Mouse (Mus musculus) adrenal gland, postnatal 36 days (tissue): ENCODE data around the gene Phf14. TPM values are rescaled to one million over a fixed set of nuclear protein-coding genes. Genes with fewer than 3 reads are reported as not detected.
"Not testable (repeated sequence)": the region's sequence is repeated elsewhere in the genome, so short reads cannot be mapped to it uniquely, and the experiment has no call there.

Source experiments
- DNase-seq, 2 experiments: peaks; one replicate each; pipeline ENCODE4 v3.0.0; 2021; ENCODE audit warnings: mixed read lengths in 1 of 2
- total RNA-seq, 2 experiments: library from RNA; stranded (reverse); gene quantifications; 2 replicates each; pipeline ENCODE4 v1.2.3; 2021

Phf14 gene
- total RNA-seq, 2 experiments from 2014 or later = 34.2 to 44.8 TPM

DNA sequence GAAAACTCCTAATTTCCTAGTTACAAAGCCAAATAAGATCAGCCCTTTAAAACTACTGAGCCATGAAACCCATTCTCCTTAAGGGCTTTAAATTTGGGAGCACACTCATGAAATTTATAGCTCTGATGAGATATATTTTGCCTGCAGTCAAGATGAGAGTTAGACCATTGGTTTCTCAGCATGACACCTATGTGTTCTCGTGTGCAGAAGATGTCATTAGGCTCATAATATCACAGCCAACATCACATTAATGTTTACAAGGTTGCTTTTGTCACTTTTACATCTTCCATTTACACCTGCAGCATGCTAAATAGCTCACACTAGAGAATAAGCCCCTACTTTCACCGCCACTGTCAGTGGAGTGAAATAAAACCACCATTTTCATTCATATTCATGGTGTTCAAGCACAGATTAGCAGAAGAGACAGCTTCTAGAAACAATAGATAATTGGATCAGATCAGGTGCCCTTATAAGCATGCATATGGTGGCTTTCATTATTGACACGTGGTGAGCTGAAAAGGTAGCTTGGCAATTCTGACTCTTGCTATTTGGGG is 181.9 kb downstream of the Phf14 start:
- no peak for DNase-seq

DNA sequence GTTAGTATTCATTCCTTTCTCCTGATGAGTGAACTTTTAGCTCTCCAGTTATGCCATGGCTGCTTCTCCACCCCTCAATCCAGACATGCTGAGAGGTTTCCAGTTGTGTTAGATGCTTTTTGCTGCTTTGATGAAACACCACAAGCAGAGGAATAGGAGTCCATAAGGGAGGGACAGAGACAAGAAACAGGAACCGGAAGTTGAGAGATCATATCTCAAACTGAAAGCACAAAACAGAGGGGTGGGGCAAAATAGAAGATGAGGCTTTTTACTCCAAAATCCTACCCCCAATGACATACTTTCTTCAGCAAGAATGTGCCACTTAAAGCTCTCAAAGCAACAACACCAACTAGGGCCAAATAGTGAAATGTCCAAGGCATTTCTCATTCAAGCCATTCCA is 188.1 kb downstream of the Phf14 start:
- no peak for DNase-seq

DNA sequence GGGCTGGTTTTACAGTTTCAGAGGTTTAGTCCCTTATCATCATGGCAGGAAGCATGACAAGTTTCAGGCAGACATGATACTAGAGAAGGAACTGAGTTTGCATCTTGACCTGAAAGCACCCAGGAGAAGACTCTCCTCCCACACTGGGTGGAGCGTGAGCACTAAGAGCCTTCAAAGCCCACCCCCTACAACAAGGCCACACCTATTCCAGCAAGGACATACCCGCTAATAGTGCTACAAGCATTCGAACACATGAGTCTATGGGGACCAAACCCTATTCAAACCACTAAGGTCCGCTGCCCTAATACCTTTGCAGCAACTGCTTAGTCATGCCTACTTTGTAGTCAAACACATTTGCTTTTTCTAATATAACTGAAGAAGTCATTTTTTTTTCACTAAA is 189.5 kb downstream of the Phf14 start:
- DNase-seq = no peak

DNA sequence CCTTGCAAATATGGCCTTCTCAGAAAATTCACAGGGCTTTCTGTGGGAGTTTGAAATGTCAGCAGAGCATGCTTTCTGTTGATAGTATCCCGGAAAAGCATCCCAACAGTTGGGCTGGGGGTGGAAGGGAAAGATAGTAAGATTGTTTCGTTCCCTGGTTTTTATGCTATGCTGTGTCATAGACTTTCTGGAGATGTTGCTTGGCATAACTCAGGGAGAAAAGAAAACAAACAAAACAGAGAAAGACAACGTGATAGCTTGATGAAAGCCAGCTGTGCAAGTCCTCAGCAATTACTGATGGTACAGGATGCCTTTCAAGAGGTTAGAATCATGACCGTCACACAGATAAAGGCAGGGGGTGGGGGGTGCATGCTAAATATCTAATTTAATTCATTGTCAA is 197.5 kb downstream of the Phf14 start:
- DNase-seq = no peak

DNA sequence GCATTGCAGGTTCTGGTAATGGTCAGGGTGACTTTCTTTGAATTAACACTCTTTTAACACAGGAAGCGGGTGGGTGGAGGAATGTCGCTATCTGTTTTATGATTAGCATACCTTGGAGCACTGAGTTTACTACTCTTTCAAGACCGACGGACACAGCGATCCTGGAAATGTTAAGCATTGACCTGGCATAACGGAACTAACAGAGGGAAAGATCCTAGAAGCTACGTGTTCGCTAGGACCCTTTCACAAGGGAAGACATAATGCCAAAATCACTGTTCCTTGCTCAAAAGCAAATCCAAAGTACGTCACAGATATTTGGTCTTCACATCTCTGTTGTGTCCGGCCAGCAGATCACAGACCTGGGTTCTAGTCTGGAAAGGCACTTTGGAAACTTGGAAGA is 199.7 kb downstream of the Phf14 start:
- DNase-seq = no peak

DNA sequence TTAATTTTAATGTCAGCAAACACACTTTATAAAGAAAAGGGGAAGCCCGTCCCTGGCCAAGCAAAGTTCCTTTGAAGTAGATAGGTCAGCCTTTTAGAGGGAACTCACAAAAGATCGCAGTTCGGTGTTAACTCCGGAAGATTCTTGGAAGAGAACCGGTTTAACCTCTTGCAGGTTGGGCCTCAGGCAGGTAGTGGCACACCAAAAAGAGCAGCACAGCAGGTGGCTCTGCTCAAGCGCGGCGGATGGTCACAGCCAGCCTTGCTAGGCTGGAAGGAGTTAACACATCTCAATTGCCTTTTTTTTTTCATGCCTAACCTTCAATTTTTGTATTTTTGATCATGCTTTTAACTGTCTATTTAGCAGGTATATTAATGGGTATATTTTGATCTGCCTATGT is 200.2 kb downstream of the Phf14 start:
- no peak for DNase-seq

DNA sequence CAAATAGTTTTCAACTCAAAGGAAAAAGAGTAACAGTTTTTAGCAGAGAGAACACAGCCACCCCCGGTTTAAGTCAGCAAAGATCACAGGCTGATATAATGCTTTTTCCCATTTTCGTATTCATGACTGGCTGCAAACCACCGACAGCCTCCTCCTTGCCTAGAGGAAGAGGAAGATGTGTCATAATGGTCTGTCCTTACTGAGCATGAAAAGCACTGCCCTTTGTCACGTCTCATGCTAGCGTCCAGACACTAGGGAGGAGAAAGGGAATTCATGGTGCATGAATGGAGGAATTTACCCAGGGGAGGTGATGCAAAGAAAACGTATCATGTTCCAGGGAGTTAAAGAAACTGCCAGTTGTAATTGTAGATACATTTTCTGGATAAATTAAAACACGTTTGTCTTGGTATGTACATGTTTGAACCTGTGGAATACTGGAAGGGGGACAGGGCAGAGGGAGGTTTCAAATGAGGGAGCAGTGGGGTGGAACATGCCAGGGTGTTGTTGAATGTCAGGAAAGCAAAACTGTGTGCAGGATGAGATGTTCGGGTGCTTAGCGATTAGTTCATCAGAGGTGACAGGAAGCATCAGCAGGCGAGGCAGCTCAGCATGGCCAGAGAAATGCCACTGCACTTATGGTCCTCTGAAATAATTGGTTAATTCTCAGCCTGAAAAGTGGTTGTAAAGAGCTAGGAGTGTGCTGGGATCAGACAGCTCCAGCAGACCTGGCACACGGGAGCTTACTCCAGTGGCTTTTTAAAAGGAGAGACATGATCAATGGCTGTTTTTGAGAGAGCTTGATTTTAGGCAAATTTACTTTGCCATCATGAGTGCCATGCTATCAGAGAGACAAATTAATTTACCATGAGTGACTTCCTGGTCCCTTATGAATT is 209.6 kb downstream of the Phf14 start:
- no peak for DNase-seq

DNA sequence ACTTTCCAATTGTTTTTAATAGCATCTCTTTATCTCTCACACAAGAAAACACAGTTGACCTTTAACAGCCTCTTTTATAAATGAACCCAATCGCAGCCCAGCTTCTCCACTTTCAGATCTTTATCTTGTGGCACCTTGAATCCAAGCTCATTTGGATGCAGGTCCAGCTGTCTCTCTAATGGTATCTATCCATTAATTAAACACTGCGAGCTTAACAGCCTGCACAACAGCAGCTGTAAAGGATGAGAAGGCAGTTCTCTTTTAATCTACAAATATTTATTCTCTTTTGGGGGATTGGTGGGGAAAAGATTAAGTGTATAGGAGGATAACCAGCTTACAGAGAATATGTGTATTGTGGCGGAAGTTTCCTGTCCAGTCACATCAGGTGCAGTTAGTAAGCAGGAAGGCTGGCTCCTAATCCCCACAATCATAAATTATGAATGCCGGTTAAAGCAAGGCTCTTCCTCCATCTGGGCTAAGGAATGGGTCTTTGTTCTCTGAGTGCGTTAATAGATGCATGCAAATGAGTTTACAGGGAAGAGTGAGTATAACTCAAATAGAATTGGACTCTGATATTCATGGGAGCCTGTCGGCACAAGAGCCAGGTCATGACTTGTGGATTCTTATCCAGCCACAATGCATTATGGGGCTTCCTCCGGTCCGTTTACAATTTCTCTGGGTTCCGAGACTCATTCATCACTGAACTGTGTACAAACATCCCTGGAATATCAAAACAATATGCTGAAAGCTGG is 210.4 kb downstream of the Phf14 start:
- DNase-seq = no peak

DNA sequence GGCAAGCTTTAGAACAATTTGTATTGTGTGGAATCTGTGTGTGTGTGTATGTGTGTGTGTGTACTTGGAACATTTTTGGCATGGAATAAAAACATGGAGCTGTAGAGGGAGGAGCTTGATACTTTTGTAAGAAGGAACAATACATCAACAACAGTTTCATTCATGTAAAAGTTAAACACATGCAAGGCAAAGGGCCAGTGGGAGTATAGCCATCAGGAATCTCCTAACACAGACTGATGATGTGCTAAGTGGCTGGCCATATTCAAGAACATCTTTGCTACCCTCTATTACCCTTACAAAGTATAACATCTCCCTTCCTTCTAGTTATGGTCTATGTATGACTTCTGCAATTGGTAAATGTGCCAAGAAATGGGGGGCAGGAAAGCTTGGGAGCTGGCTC is 215.2 kb downstream of the Phf14 start:
- no peak for DNase-seq

DNA sequence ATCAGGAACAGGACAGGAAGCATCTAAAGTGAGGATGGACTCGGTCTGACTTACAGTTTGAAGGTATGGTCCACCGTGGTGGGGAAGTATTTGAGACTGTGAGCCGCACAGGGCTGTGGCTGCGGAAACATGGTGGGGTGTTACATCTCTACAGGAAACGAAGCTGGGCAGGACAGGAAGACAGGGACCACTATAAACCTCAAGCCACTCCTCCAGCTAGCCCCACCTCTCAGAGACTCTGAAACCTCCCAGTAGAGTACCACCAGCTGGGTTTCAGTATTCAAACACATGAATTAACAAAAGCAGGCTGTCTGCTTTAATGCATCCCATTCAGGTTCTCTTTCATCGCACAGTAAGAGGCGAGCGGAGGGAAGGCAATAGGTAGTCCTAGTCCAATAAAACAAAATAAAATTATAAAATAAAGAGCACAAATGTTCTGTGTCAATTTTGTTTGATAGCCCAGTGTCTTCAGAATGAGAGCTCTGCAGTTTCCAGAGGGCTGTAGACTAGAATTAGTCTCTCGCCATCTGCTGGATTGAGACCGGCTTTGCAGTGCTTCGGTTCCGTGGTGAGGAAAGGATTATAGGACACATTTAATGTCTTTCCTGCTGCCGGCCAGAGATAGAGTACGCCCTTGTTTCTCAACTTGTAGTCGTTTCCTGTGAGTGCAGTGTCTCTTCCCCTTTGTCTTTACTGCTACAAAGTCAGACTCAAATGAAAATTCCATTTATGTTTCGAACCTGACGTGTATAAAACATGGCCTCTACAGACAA is 217.6 kb downstream of the Phf14 start:
- DNase-seq = peak; percentile 56 to 73

DNA sequence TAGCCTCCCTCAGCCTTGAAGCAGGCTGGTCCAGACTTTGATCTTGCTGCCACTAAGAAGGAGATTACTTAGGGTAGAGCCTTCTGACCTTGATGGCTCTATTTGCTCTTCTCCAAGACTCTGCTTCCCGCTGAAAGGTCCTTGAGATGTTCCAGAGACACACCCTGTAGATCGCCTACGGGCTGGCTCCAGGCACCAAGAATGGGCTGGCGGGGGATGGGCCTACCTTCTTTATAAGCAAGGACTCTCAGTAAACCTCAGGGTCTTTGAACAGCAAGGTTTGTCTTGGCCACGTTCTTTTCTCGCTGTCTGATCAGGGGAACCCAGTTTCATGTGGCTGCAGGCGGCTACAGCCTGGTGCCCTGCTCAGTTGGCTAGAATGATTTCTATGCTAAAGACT is 219.0 kb downstream of the Phf14 start:
- not testable (repeated sequence) for DNase-seq

DNA sequence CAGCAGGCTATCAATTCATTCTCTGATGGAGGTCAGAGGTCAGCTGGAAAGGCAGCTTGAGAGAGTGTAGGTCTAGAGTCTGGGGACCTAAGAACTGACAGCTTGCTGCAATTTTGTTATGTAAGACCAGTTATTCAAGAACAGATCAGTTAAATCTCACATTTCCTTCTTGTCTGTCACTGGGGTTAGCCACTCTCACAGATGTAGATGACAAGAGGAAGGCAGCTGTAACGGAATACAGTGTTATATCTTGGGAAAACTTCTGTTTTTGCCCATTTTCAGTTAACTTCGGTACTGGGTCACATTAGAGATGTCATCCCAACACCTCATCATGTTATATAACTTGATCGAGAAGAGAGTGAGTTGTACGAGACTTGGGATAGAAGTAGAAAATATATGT is 219.7 kb downstream of the Phf14 start:
- DNase-seq = no peak

Other genes with a start within 250 kb of the Phf14 start
- 1,000 to 10,000 TPM; 1,060 to 1,203 TPM for gene Ndufa4, start 312 bp upstream of the Phf14 start, total RNA-seq